Mouse (Mus musculus): Measurements from ENCODE around the gene Pax8. TPM values are rescaled to one million over a fixed set of nuclear protein-coding genes. Genes with fewer than 3 reads are reported as not detected.

The Pax8 gene
- polyA plus RNA-seq, 1 experiment = 3.6 TPM

GRCm38 (mm10) chr2:24460808-24461127 is 14.6 kb downstream of the Pax8 start:
- Histone ChIP-seq H3K4me3 (replicated peaks; ENCODE audit: insufficient read depth, low read depth, low read length) (no peak overlapping the region), H3K4me1 (ENCODE audit: control insufficient read depth, insufficient read depth, low read length) (no peaks in the 10 kb centered on the region), H3K27ac (ENCODE audit: insufficient read depth, low read length) (no peak overlapping the region), H3K27me3 (ENCODE audit: control insufficient read depth, insufficient read depth, low read length) (no peaks in the 10 kb centered on the region)
- WGBS = 46% methylated on average over 1 of the region's 2 CpGs
- TF ChIP-seq CTCF (IDR thresholded peaks at IDR 0.05; ENCODE audit: borderline replicate concordance, insufficient read depth, low read depth, low read length) = no peak
- TF ChIP-seq POLR2A (IDR thresholded peaks at IDR 0.05; ENCODE audit: borderline replicate concordance, insufficient read depth, low read length) = no peak
- no peak for DNase-seq

GRCm38 (mm10) chr2:24460112-24460807 is 15.1 kb downstream of the Pax8 start:
- no peak for DNase-seq
- 26% methylated on average over 9 of the region's 9 CpGs for WGBS
- TF ChIP-seq CTCF (IDR thresholded peaks at IDR 0.05; ENCODE audit: borderline replicate concordance, insufficient read depth, low read depth, low read length) = no peak
- TF ChIP-seq POLR2A (IDR thresholded peaks at IDR 0.05; ENCODE audit: borderline replicate concordance, insufficient read depth, low read length) = no peak
- Histone ChIP-seq H3K4me3 (replicated peaks; ENCODE audit: insufficient read depth, low read depth, low read length) (no peak overlapping the region), H3K27me3 (ENCODE audit: control insufficient read depth, insufficient read depth, low read length) (no peaks in the 10 kb centered on the region), H3K27ac (ENCODE audit: insufficient read depth, low read length) (no peak overlapping the region), H3K4me1 (ENCODE audit: control insufficient read depth, insufficient read depth, low read length) (no peaks in the 10 kb centered on the region)

DNA sequence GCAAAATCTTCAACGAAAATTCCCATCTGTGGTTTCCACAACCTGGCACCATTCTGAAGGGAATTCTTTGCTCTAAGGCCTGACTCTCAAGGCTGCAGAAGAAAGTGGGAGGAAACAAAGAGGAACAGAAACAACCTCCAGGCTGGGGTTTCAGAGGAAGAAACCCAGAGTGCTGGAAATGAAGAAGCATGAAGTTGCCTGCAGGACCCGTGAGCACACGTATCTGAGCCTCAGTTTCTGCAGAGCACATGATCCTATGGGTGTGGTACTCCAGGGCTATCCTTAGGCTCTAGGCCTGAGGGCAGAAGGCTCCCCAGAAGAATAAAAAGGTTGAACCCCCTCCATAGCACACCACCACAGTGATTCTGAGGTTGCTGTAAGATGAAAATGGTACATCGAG is 18.6 kb downstream of the Pax8 start:
- no peaks in the 10 kb centered on the region for H3K27me3 ChIP-seq (ENCODE audit: control insufficient read depth, insufficient read depth, low read length)
- no peak for DNase-seq

DNA sequence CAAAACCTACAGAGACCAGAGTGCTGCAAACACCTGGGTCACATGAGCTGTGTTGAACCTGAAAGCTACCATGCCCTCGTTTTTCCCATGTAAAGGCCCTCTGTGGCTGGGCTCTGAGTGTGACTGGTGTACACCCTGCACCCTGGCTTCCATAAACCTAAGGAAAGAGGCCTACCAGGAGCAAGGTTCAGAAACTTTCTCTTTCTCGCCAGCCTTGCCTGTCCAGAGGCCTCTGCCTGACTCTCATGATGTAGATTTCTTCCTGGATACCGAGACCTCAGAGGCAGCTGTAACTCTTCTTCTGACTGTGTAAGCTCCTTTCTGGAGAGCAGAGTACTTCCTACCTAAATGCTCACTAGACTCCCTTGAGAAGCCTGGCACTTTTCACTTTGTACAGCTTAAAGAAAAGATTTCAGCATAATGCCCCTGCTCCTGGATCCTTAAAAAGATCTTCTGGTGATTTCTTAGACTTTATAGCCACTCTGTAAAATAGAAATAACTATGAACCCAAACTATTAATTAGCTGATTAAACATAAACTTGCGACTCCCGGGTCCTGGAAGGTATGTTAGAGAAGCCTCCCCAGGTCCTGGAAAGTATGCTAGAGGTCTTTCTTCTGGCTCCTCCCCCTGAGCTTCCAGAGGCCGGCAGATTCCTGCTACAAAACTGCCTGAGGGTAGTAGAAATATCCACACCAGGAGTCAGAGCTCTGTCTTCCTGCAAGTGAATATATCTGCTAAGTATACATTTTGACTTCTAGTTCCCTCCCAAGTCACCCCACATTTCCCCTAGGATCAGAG is 20.1 kb downstream of the Pax8 start:
- WGBS = 60% methylated on average over 6 of the region's 6 CpGs
- no peak for TF ChIP-seq POLR2A (IDR thresholded peaks at IDR 0.05; ENCODE audit: borderline replicate concordance, insufficient read depth, low read length)
- TF ChIP-seq CTCF (IDR thresholded peaks at IDR 0.05; ENCODE audit: borderline replicate concordance, insufficient read depth, low read depth, low read length) = no peak
- H3K27ac ChIP-seq (ENCODE audit: insufficient read depth, low read length) = no peak overlapping the region
- no peaks in the 10 kb centered on the region for H3K27me3 ChIP-seq (ENCODE audit: control insufficient read depth, insufficient read depth, low read length)
- no peaks in the 10 kb centered on the region for H3K4me1 ChIP-seq (ENCODE audit: control insufficient read depth, insufficient read depth, low read length)
- H3K4me3 ChIP-seq (replicated peaks; ENCODE audit: insufficient read depth, low read depth, low read length) = no peak overlapping the region
- DNase-seq = no peak

More for the DNA sequence above, 18.6 kb downstream of the Pax8 start:
- H3K27ac ChIP-seq (ENCODE audit: insufficient read depth, low read length) = no peak overlapping the region
- TF ChIP-seq CTCF (IDR thresholded peaks at IDR 0.05; ENCODE audit: borderline replicate concordance, insufficient read depth, low read depth, low read length) (no peak), POLR2A (IDR thresholded peaks at IDR 0.05; ENCODE audit: borderline replicate concordance, insufficient read depth, low read length) (no peak)
- H3K4me3 ChIP-seq (replicated peaks; ENCODE audit: insufficient read depth, low read depth, low read length) = no peak overlapping the region
- WGBS = 85% methylated on average over 4 of the region's 4 CpGs
- H3K4me1 ChIP-seq (ENCODE audit: control insufficient read depth, insufficient read depth, low read length) = no peaks in the 10 kb centered on the region

DNA sequence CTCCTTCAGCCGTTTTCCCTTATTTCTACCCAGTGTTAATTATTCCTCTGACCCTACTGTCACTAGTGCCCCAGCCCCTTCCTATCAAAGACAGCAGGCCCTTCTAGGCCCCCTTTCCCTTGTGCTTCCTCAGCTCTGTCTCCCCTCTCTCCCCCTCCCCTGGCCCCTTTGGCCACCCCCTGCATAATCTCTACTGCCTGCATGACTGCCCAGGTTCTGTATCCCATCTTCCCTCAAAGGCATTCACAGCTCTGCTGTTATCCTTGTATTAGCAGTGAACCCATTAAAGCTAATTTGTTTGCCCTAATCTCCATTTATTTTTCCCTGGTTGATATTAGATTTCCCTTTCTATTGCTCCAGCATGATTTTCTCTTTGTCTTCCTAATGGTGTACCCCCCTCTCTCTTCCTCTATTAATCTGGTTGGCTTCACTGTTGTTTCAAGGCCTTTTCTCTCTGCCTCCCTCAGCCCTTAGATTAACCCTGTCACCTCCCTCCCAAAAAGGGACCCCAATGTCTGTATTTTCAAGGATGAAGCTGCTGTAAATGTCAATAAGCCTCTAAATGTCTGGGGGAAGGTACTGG is 20.9 kb downstream of the Pax8 start:
- WGBS = 76% methylated on average over 1 of the region's 1 CpGs
- Histone ChIP-seq H3K27me3 (ENCODE audit: control insufficient read depth, insufficient read depth, low read length) (no peaks in the 10 kb centered on the region), H3K27ac (ENCODE audit: insufficient read depth, low read length) (no peak overlapping the region), H3K4me3 (replicated peaks; ENCODE audit: insufficient read depth, low read depth, low read length) (no peak overlapping the region), H3K4me1 (ENCODE audit: control insufficient read depth, insufficient read depth, low read length) (no peaks in the 10 kb centered on the region)
- TF ChIP-seq POLR2A (IDR thresholded peaks at IDR 0.05; ENCODE audit: borderline replicate concordance, insufficient read depth, low read length) = no peak
- TF ChIP-seq CTCF (IDR thresholded peaks at IDR 0.05; ENCODE audit: borderline replicate concordance, insufficient read depth, low read depth, low read length) = no peak
- DNase-seq = no peak

DNA sequence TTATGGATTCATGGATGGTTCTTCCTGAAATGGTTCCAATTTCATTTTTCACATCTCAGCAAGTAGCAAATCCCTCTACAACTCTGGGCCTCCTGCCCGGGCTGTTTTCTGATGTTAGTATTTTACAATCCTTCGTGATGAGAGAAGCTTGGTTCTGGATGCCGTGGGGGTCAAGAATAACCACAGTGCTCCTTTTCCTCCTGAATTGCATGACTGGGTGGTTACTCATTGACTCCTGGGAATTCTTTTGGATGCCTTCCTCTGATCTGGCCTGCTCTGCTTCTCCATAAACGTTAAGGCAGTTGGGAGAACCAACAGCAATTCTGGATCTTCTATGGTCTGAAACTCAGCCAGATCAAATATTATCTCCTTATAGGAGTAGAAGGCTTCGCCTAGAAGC is 22.2 kb downstream of the Pax8 start:
- TF ChIP-seq CTCF (IDR thresholded peaks at IDR 0.05; ENCODE audit: borderline replicate concordance, insufficient read depth, low read depth, low read length) (no peak), POLR2A (IDR thresholded peaks at IDR 0.05; ENCODE audit: borderline replicate concordance, insufficient read depth, low read length) (no peak)
- Histone ChIP-seq H3K4me1 (ENCODE audit: control insufficient read depth, insufficient read depth, low read length) (no peaks in the 10 kb centered on the region), H3K27ac (ENCODE audit: insufficient read depth, low read length) (no peak overlapping the region), H3K4me3 (replicated peaks; ENCODE audit: insufficient read depth, low read depth, low read length) (no peak overlapping the region), H3K27me3 (ENCODE audit: control insufficient read depth, insufficient read depth, low read length) (no peaks in the 10 kb centered on the region)
- no peak for DNase-seq
- WGBS = 52% methylated on average over 5 of the region's 5 CpGs

- H3K27ac ChIP-seq (ENCODE audit: insufficient read depth, low read length) = no peak overlapping the region
Measured at GRCm38 (mm10) chr2:24449111-24449510, 26.3 kb downstream of the Pax8 start.

More at GRCm38 (mm10) chr2:24449111-24449510, 26.3 kb downstream of the Pax8 start:
- 82% methylated on average over 4 of the region's 4 CpGs for WGBS
- no peak for DNase-seq
- TF ChIP-seq POLR2A (IDR thresholded peaks at IDR 0.05; ENCODE audit: borderline replicate concordance, insufficient read depth, low read length) (no peak), CTCF (IDR thresholded peaks at IDR 0.05; ENCODE audit: borderline replicate concordance, insufficient read depth, low read depth, low read length) (no peak)
- Histone ChIP-seq H3K27me3 (ENCODE audit: control insufficient read depth, insufficient read depth, low read length) (no peaks in the 10 kb centered on the region), H3K4me3 (replicated peaks; ENCODE audit: insufficient read depth, low read depth, low read length) (no peak overlapping the region), H3K4me1 (ENCODE audit: control insufficient read depth, insufficient read depth, low read length) (no peaks in the 10 kb centered on the region)

Measured in cerebellum, adult 2 months (tissue).